Mouse (Mus musculus): ENCODE results near the gene Fnbp1. TPM values are rescaled to one million over a fixed set of nuclear protein-coding genes. Genes with fewer than 3 reads are reported as not detected.
"Not testable (repeated sequence)": the region's sequence is repeated elsewhere in the genome, so short reads cannot be mapped to it uniquely, and the experiment has no call there.

Gene Fnbp1
- total RNA-seq (2015) (30.7 and 44.8 TPM in 2 replicates), total RNA-seq (2017) (20.9 and 44.7 TPM in 2 replicates)

DNA sequence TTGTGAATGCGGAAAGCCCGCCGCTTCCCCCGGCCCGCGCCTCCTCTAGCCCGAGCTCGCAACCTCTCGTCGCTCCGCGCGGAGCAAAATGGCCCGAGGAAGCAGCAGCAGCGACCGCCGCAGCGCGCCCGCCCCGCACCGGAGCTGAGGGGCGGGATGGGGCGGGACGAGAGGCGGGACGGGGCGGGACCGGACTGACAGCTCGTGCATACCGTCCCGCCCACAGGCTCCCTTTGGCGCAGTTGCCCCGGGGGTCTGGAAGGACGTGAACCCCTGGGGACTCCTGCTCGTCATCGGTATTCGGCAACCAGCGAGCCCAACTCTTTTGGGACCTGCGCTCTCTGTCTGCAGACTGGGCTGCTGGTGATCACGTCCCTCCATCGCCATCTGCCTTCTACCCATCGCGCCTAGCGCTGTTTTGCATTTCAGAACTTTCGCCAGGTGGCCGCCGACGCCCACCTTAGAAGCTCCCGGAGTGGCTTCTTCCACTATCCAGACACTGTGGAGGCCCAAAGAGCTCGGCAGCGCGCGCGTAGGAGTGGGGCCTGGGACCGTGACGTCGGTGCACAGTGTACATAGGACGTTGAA lies at the start of gene Fnbp1:
Gene Fnbp1, minus strand, starts transcription at position 142 of the 588 bp plus-strand sequence.
- peak; percentile 80 for ATAC-seq (replicated peaks; ENCODE audit: poor library complexity)

DNA sequence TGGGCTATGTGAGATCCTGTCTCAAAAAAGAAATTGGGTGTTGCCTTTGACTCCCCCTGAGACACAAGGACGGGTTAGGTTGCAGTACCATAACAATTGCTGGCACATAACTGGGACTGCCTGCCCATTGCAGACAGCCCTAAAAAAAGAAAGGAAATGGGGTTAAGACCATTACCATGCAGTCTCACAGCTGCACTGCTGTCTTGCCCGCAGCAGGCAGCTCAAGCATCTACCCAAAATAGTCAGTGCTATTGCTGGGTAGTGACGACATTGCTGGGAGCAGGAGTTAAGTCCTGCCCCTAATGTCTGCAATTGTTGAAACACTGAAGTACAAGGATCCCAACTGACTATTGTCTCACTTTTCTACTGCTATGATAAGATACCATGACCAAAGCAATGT lies 47.8 kb upstream of the Fnbp1 start:
- ATAC-seq (replicated peaks; ENCODE audit: poor library complexity) = no peak

GRCm38 (mm10) chr2:31188691-31189090 lies 46.9 kb upstream of the Fnbp1 start:
- ATAC-seq (replicated peaks; ENCODE audit: poor library complexity) = no peak

GRCm38 (mm10) chr2:31183830-31184229 lies 42.0 kb upstream of the Fnbp1 start:
- ATAC-seq (replicated peaks; ENCODE audit: poor library complexity) = no peak

DNA sequence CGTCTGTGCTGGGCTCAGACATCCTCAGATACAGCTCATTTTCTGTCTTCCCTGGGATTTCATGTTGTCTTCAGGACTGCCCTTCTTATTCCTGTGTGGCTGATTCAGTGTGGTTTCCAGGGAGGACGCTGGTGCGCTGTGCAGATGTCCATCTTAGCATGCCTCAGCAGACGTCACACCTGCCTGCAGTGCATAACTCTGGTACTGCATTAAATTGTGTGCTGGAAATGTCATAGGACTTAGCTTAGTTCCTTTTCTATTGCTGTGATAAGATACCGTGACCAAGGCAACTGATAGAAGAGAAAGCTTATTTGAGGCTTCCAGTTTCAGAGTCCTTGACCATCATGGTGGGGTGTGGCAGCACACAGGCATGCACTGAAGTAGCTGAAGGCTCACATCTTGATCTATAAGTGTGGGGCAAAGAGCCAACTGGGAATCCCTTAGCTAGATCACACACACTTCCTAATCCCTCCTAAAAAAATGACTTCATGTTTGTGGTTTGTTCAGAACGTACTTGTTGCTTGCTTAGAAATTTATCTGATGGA lies 41.0 kb upstream of the Fnbp1 start:
- ATAC-seq (replicated peaks; ENCODE audit: poor library complexity) = no peak

DNA sequence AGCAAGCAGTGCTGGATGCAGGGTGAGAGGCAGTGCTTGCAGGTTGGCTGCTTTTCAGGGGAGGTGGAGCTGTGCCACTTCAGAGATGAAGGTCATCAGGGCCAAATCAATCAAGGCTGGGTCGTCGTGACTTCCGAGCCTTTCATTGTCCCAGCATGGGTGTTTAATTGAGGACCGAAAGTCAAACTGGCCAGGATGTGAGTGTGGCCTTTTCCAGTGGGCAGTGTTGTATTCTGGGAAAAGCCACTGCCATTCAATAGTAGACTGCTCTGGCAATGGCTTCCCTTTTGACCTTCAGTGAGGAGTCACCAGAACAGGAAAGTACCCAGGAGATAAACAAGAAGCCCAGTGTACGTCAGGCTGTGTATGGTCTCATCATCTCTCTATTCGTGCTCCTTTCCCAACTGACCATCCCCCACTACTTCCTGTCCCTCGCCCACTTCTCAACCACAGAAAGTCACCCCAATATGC lies 38.3 kb upstream of the Fnbp1 start:
- ATAC-seq (replicated peaks; ENCODE audit: poor library complexity) = no peak

DNA sequence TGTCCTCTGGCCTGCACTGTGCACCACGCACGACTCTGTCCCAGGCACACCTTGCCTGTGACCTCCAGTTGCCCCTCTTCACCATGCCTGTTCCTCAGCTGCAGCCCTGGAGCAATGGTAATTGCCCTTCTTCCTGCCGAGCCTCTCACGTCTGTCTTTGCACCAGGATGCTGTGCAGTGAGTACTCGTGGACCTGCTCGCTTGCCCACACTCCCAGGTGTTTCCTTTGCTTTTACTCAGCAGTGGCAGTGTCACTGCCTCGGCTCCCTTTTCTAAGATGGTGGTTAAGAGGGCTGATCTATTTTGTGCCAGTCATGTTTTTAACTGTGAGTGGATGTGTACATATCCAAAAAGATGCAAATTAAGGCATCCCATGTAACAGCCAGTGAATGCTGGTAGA lies 37.7 kb upstream of the Fnbp1 start:
- ATAC-seq (replicated peaks; ENCODE audit: poor library complexity) = no peak

- ATAC-seq (replicated peaks; ENCODE audit: poor library complexity) = not testable (repeated sequence)
These were observed 36.8 kb upstream of the Fnbp1 start for GRCm38 (mm10) chr2:31178593-31178992.

DNA sequence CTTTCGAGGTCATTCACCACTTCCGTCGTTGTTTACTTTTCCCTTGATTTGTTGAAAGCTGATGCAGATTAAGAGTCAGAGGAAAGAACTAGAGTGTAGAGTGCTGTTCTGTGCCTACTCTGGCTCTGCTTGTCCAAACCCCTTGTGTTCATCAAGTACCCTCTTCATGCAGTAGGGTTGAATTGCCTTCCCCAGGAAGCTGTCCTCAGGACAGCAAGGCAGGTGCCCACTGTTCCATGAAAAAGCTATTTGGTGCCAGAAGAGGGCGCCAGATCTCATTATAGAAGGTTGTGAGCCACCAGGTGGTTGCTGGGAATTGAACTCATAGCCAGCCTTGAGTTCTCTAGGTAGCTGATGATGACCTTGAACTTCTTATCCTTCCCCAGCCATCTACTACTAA lies 31.5 kb upstream of the Fnbp1 start:
- ATAC-seq (replicated peaks; ENCODE audit: poor library complexity) = no peak

GRCm38 (mm10) chr2:31172536-31172935 lies 30.7 kb upstream of the Fnbp1 start:
- no peak for ATAC-seq (replicated peaks; ENCODE audit: poor library complexity)

DNA sequence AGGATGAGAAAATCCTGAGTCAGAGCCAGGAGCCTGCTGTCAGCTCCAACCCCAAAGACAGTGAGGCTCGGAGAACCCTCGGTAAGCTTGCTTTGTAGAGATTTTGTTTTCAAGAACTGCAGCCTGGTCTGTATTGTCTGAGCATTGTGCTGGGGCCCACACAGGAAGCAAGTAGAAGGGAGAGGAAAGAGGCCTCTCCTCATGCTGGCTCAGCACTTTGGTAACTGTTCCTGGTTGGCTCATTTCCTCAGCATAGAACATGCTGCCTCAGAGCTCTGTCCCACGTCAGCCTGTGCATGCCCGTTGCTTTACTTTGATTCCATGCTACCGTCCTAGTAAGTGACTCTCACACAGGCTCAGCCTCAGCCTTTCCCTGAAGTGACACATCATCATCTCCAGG lies 30.2 kb upstream of the Fnbp1 start:
- ATAC-seq (replicated peaks; ENCODE audit: poor library complexity) = 0 out of 2 replicates have a peak, but pooled peaks have one; percentile 17

- ATAC-seq (replicated peaks; ENCODE audit: poor library complexity) = 0 out of 2 replicates have a peak, but pooled peaks have one; percentile 14
These were observed 28.4 kb upstream of the Fnbp1 start for GRCm38 (mm10) chr2:31170164-31170563.

GRCm38 (mm10) chr2:31169001-31169400 lies 27.2 kb upstream of the Fnbp1 start:
- ATAC-seq (replicated peaks; ENCODE audit: poor library complexity) = no peak

DNA sequence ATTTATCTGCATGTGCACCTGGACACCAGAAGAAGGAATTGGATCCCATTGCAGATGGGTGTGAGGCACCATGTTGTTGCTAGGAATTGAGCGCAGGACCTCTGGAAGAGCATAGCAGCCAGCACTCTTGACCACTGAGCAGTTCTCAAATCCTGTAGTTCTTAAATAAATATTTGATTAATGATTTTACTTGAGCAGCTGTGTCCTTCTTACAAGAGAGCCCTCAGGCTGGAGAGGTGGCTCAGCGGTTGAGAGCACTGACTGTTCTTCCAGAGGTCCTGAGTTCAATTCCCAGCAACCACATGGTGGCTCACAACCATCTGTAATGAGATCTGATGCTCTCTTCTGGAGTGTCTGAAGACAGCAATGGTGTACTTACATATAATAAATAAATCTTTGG lies 25.8 kb upstream of the Fnbp1 start:
- ATAC-seq (replicated peaks; ENCODE audit: poor library complexity) = not testable (repeated sequence)

DNA sequence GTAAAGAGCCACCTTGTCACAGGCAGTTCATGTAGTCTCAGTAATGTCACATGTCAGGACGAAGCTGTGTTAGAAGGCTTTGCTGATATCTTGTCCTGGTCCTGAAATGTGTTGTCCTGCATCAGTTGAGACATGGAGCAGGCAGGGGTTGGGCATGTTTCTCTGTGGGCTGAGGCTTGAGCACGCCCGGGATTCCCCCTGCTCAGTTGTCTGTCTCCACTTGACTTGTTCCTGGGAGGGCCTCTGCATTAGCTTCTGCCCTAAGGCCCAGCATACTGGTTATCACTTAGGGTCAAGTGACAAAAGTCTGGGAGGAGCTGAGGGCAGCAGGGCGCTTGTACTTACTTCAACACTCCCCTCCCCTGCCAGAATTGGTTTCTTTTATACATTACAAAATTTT lies 23.7 kb upstream of the Fnbp1 start:
- ATAC-seq (replicated peaks; ENCODE audit: poor library complexity) = no peak

- no peak for ATAC-seq (replicated peaks; ENCODE audit: poor library complexity)
These were observed 23.1 kb upstream of the Fnbp1 start for GRCm38 (mm10) chr2:31164841-31165455.

- peak; percentile 31; the same call in 1 of the 2 replicates for ATAC-seq (replicated peaks; ENCODE audit: poor library complexity)
These were observed 21.7 kb upstream of the Fnbp1 start for GRCm38 (mm10) chr2:31163361-31164118.

DNA sequence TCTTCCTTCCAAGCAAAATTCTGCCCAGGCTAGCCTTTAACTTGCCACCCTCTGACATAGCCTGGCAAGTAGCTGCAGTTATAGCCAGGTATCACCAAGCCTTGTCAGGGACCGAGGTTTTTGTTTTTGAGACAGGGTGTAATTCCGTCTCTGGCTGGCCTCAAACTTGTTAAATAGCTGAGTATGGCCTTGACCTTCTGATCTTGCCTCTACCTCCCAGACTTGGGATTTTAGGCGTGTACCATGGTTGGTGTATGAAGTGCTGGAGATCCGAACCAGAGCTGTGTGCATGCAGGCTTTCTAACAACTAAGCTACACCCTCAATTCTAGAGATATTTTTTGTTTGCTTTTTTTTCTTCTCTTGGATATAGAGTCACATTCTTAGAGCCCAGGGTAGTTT lies 19.8 kb upstream of the Fnbp1 start:
- no peak for ATAC-seq (replicated peaks; ENCODE audit: poor library complexity)

DNA sequence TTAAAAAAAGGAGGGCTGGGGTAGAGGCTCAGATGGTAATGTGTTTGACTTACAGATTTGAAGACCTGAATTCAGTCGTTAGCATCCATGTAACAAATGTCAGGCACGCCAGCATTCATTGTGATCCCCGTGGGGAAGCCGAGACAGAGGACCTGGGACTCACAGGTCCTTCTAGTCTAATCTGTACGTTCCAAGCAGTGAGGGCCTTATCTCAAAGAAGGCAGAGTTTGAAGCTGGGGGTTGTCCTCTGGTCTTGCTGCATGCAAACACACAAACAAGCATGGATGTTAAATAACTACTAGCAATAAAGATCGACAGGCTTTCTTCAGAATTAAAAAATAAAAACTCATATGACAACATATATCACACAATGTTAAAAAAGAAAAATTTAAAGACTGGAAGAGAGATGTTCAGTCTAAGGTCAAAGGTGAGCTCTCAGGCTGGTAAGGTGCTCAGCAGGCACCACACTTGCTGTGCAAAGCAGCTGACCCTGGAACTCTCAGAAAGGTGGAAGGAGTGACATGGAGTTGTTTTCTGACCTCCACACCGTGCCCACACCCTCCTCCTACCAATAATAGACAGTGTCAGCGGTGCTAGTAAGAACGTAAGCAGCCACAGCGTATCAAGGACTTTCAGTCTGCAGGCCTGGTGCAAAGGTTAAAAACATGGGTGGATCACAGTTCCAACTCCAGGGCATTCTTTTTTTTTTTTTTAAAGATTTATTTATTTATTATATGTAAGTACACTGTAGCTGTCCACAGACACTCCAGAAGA lies 18.5 kb upstream of the Fnbp1 start:
- peak; percentile 65 for ATAC-seq (replicated peaks; ENCODE audit: poor library complexity)

DNA sequence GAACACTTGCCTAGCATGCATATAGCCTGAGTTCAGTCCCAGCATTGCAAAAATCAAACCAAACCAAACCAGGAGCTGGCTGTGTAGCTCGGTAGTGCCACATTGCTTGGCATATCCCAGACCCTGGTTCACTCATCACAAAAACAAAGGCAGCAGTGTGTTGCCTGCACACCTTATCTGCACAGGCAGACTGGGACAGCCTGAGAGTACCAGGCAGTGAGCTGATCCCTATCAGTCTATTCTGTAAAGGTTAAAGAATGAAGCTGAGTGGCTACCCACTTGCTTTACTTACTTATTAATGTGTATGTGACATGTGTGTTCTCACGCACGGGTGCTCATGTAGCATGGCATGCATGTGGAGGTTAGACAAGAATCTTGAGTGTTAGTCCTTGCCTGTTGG lies 15.0 kb upstream of the Fnbp1 start:
- ATAC-seq (replicated peaks; ENCODE audit: poor library complexity) = peak; percentile 82

Data from megakaryocyte progenitor cell, adult 5-6 weeks (primary cell).